Comparison of ENCODE assay signal across 11 mouse cellular contexts in genomic region chr7:73330754-73331153, GRCm38 (mm10). TPM values are rescaled to one million over a fixed set of nuclear protein-coding genes. Genes with fewer than 3 reads are reported as not detected.
DNase-seq lines count a peak whose midpoint lies in the region.
"Had no signal": no experiment of that assay in that cellular context is flagged by ENCODE, and none has a peak within 500 bp of the region (broad histone marks: within the 10 kb centered on the region; RNA-seq: fewer than 3 reads in every experiment).

No protein-coding gene starts in this region.

- intact Hi-C loops in left cerebral cortex, postnatal 14 days (cut with DNase I), result no loop called here

- peak; percentile 98 for DNase-seq in heart, adult 11 months
- no peak for DNase-seq in heart, postnatal 4 days
- DNase-seq in right cerebral cortex, adult 18-20 months, result peak; percentile 80
- no peak for DNase-seq in right cerebral cortex, postnatal 4 days
- peak; percentile 78 to 86 for DNase-seq in left cerebral cortex, postnatal 14 days (ENCODE audit: low spot score in 2 of 2)
- peak; percentile 58 for DNase-seq in testis, postnatal 10 days (ENCODE audit: low spot score)
- DNase-seq in cerebellum, postnatal 14 days, result no peak
- no peak for DNase-seq in thymus, postnatal 0 days (ENCODE audit: low spot score)
- DNase-seq: liver, embryonic 13.5 days; thymus, adult 18-20 months had no signal

RNA-seq across cellular contexts. Expression of gene Rgma, which starts 44.6 kb away (rescaled TPM):
- 10 to 100 TPM; 36.1 to 38.8 TPM for total RNA-seq in heart, postnatal 4 days (2021)
- 100 to 1,000 TPM in 1 of 2 experiments, 10 to 100 TPM in 1; 84.6 to 103 TPM for total RNA-seq in left cerebral cortex, postnatal 14 days (2021)
- polyA plus RNA-seq in thymus, postnatal 0 days (2015; fragmentation: Nextera tagmentation; extraction: Ambion mirVana), result 1.6 and 1.7 TPM in 2 replicates
- polyA plus RNA-seq: G1E had no signal

Comparison
In these comparisons a context has a peak if more than half of its experiments do, and no peak if none do; other contexts are left out.
1. DNase-seq: peak in heart, adult 11 months (single experiment), right cerebral cortex, adult 18-20 months (single experiment), left cerebral cortex, postnatal 14 days (2 of 2) and testis, postnatal 10 days (single experiment); none in heart, postnatal 4 days (single experiment), right cerebral cortex, postnatal 4 days (single experiment), cerebellum, postnatal 14 days (0 of 2) and thymus, postnatal 0 days (single experiment).